Mouse (Mus musculus): ENCODE measurements around the gene Lsp1.

- TF ChIP-seq POLR2A (IDR thresholded peaks at IDR 0.05; ENCODE audit: low read depth, low read length), result no peak
- no peak for TF ChIP-seq CTCF (IDR thresholded peaks at IDR 0.05; ENCODE audit: borderline replicate concordance, insufficient read depth, low read length)
These were observed 42.6 kb downstream of the Lsp1 start for GRCm38 (mm10) chr7:142503206-142503605.

Measured in embryonic fibroblast, embryonic 13.5 days (primary cell).